Mouse (Mus musculus): ENCODE measurements at regions not wholly inside any gene's neighbourhood (a gene's known extent, or its start where the extent isn't known, plus 50 kb on each side); places are given as distances from the start of the nearest gene placed in this dataset.
"Not testable (repeated sequence)": the region's sequence is repeated elsewhere in the genome, so short reads cannot be mapped to it uniquely, and the experiment has no call there.

DNA sequence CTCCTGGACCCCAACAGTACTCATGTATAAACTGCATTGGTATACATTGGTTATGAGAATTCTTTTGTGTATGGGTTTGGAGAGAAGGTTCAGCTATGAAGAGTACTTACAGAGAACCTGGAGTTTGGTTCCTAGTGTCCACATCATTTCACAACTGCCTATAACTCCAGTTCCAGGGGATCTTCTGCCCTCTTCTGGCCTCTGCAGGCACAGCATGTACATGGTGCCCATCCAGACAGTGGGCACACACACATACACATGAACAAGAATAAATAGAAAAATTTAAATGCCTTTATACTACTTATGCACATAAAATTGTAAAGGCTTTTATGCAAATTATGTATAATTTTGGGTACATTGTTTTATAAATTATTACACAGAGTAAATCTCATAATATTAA lies 59.9 kb upstream of the Spon1 start:
- DNase-seq, result no peak

DNA sequence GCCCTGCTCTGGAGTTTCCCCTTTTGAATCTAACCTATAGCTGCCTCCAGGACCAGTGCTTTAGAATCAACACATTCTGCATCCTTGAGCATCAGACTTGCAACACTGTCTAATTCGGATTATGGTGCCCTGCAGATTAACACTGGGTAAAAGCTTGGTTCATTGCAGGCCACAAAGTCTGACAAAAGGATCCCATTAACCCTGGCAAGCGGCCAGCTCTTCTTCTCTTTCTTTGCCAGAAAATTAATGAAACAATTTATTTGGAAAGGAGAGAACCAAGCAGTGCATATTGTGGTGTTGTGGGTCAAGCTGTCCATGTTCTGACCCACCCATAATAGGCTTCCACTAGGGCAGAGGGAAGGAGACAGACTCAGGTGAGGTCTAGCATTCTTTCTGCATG lies 58.2 kb upstream of the Spon1 start:
- no peak for DNase-seq

DNA sequence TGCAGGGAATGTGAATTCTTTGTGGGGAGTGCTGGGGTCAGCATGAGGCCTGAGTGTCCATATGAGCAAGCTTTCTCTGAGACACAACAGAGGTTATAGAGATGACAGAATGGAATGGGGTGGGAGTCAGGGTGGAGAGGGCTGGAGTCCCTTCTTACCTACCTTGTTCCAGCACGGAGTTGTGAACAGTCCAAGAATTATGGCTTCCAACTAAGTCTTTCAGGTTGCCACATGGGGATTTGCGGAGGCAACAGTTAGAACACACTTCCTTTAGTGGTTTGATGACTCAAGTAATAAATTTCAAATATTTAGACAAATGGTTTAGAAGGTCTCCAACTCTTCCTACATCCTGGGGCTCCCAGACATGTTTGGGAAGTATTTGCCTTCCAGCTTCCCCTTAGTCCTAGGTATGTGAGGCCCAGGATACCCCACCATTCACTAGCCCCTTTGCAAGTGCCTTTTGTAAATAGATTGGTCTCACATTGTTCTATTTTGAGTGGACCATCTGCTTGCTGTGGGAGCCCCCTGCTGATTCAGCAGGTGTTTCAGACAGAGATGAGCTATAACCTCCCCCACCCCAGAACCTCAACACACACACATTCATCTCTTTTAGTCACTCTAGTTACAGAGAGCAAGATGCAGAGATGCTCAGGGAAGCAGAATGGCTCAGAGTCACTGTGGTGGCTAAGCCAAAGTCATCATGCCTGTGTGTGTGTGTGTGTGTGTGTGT lies 55.1 kb upstream of the Spon1 start:
- no peak for DNase-seq

DNA sequence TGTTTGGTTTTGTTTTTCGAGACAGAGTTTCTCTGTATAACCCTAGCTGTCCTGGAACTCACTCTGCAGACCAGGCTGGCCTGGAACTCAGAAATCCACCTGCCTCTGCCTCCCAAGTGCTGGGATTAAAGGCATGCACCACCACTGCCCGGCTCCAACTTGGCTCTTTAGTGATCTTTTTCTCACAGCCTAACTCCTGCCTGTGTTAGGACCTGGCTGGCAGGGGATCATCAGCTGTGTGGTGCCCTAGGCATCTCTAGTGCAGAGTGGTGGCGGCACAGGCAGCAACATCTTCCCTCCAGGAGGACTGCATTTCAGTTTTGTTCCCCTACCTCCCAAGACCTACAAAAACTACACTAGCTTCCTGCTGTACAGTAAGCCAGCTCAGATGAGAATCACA lies 54.4 kb upstream of the Spon1 start:
- DNase-seq, result not testable (repeated sequence)

Data from right cerebral cortex, postnatal 4 days (tissue).